Mouse (Mus musculus) erythroblast, embryonic 14.5 days (primary cell): ENCODE results near the gene Il6st. TPM values are rescaled to one million over a fixed set of nuclear protein-coding genes. Genes with fewer than 3 reads are reported as not detected.

ENCODE experiments used
- H3K27me3 ChIP-seq: 2 replicates; pipeline ENCODE4 v1.6.1; 2012; ENCODE audit warnings: inconsistent platforms; ENCODE audit not compliant: control insufficient read depth
- H3K36me3 ChIP-seq: 2 replicates; pipeline ENCODE4 v1.6.1; 2012; ENCODE audit warnings: mild to moderate bottlenecking, inconsistent platforms; ENCODE audit not compliant: control insufficient read depth
- H3K4me1 ChIP-seq: 2 replicates; pipeline ENCODE4 v1.6.1; 2012; ENCODE audit warnings: inconsistent platforms; ENCODE audit not compliant: control insufficient read depth
- H3K4me3 ChIP-seq: replicated peaks from 2 replicates; pipeline ENCODE3; 2012; ENCODE audit warnings: moderate library complexity, mild to moderate bottlenecking, inconsistent platforms
- H3K9me3 ChIP-seq: 2 replicates; pipeline ENCODE4 v1.6.1; 2012; ENCODE audit warnings: low read length, inconsistent platforms, mixed read lengths; ENCODE audit not compliant: control insufficient read depth
- GATA1 ChIP-seq: IDR thresholded peaks from 2 replicates; pipeline ENCODE4 v1.6.1; 2012; ENCODE audit warnings: low read length, inconsistent platforms, mixed read lengths
- TAL1 ChIP-seq: IDR thresholded peaks from 3 replicates; pipeline ENCODE4 v1.6.1; 2012; ENCODE audit warnings: low read length, inconsistent platforms, mixed read lengths
- polyA plus RNA-seq: library from polyadenylated mRNA; stranded (reverse); fragments of >175 nt; gene quantifications from 2 replicates; pipeline ENCODE4 v1.2.3, GENCODE M21; 2012

The Il6st gene
- 0.01 TPM in 1 of 2 replicates, not detected in the other for polyA plus RNA-seq

DNA sequence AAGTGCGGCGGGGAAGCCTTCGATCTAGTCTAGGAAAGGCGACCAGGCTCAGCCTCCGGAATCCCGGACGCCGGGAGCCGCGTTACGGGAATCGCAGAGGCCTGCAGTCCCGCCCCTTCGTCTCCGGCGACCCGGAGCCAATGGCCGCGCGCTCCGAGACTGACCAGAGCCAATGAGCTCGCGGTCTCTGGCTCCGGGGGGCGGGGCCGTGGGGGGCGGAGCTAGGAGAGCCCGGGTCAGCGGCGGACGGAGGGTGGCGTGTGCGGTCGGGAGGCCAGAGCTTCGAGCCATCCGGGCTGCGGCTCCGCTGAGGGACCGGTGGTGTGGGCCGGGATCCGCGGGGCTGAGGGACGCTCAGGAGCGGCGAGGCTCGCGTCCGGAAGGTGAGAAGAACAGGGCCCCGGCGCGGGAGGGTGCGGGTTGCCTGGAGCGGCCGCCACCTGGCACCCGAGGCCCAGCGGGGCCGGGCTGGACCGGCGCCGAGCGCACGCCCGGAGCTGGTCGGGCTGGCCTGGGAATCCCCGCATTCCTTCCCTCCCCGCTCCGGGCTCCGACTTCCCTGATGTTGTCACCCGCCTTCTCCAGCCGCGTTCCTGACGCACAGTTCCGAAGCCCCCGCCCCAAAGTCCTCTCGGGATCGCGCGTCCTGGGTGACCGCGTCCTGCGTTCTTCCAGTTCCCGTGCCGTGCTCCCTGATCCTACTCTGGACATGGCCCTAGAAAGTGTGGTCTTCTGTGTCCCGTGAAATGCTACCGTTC lies at the start of gene Il6st:
TSS of gene Il6st (plus strand) at position 203 of the 758 bp plus-strand sequence.
- no peaks in the 10 kb centered on the region for H3K36me3 ChIP-seq
- TF ChIP-seq TAL1 (no peak), GATA1 (no peak)
- H3K27me3 ChIP-seq, result peaks cover 51% of the 10 kb centered on the region
- H3K4me1 ChIP-seq, result peaks cover 15% of the 10 kb centered on the region
- peak within 1 kb of the TSS; percentile 67 for H3K4me3 ChIP-seq
- H3K9me3 ChIP-seq, result no peaks in the 10 kb centered on the region

DNA sequence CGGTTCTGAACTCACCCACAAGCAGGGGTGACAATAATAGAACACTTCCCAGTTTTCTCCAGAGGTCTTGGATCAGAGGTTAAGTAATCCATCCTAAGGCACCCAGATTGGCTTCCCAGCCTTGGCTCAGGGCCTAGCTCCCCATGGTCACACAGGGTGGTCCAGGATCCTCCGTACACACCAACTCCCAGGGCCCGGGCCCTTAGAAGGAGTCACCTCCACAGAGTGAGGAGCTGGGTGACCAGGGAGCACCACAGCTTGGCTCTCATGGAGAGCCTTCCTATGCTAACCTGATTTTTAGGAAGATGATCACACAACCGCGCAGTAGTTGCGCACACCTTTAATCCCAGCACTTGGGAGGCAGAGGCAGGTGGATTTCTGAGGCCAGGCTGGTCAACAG lies 48.0 kb upstream of the Il6st start:
- no peaks in the 10 kb centered on the region for H3K36me3 ChIP-seq
- H3K9me3 ChIP-seq, result no peaks in the 10 kb centered on the region; the same call in 1 of the 2 replicates
- no peaks in the 10 kb centered on the region for H3K27me3 ChIP-seq
- H3K4me3 ChIP-seq, result no peak overlapping the region
- TF ChIP-seq TAL1 (no peak), GATA1 (no peak)
- peaks cover 18% of the 10 kb centered on the region for H3K4me1 ChIP-seq

DNA sequence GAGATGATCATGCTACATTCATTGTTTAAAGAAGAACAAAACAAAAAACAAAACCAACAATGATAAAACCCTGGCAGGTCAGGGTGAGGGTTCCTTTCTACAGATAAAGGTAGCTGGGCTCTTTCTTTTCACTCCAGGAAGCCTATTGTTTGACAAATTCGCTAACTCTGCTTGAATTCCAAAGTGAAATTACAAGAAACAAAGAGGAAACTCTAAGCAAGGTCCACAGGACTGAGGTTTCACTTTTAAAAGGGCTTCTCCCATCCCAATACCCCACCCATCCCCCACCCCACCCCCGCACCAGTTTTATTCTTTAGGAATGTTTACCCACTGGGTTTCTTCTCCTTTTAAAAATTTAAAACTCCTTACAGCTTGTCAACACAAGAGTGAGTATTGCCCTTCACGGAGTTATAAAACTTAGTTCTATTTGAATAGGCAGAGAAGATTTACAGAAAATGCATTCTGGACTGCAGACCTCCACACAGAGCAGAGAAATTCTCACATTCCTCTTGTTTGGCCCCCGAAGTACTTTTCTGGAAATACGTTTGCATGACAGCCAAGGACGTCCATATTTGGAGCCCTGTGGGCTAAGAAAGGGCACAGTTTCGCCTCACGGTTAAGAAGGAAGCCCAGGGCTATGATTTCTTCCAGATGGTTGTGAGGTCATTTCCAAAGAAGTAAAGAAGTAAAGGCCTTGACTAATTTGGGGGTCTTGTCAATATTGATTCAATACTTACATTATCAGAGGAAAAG lies 47.3 kb upstream of the Il6st start:
- no peaks in the 10 kb centered on the region for H3K36me3 ChIP-seq
- no peaks in the 10 kb centered on the region for H3K27me3 ChIP-seq
- no peak for TF ChIP-seq TAL1
- TF ChIP-seq GATA1, result no peak
- H3K4me3 ChIP-seq, result no peak overlapping the region
- H3K9me3 ChIP-seq, result no peaks in the 10 kb centered on the region; the same call in 1 of the 2 replicates
- peaks cover 18% of the 10 kb centered on the region for H3K4me1 ChIP-seq

DNA sequence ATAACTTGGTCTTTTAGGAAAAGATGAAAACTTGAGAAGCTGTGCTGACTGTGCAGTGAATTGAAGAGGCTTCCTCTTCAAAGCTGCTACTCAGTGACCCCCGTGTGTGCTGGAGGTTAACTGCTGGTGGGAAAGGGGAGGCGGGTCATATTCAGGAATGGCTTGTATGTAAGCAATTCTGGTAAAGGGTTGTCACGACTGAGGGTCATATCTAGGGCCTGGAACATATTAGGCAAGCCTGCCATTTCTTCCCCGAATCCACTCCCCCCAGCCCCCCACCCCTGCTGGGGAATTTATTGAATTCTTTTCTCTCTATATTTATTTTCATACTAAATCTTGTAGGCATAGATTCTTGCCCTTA lies 46.7 kb upstream of the Il6st start:
- H3K27me3 ChIP-seq, result no peaks in the 10 kb centered on the region
- peaks cover 18% of the 10 kb centered on the region for H3K4me1 ChIP-seq
- TF ChIP-seq TAL1, result no peak
- no peaks in the 10 kb centered on the region; the same call in 1 of the 2 replicates for H3K9me3 ChIP-seq
- no peaks in the 10 kb centered on the region for H3K36me3 ChIP-seq
- no peak overlapping the region for H3K4me3 ChIP-seq

DNA sequence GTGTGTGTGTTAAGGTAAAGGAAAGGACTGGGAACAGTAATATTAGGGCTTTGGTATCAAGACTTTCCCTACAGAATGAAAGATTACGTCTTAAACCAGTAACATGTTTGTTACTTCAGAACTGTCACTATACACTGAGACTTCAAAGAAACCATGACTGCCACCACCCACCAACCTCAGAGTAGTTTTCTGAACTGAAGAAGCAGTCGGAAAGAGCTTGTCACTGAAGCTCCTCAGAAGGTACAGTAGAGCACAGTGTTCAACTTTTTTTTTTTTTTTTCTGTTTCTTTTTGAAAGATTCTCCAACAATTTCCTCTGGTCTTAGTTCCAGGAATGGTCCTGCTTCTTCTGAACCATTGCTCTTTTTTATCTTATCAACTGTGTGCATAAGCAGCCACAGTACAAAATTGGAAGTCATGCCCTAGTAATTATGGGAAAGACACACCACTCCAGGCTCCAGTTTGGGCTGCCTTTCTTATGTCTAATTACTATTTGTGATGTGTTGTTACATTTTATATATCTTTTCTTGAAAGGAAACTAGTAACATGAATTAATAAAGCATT lies 45.9 kb upstream of the Il6st start:
- TF ChIP-seq GATA1 (no peak), TAL1 (no peak)
- Histone ChIP-seq H3K4me3 (no peak overlapping the region), H3K27me3 (no peaks in the 10 kb centered on the region), H3K4me1 (peaks cover 18% of the 10 kb centered on the region), H3K9me3 (no peaks in the 10 kb centered on the region; the same call in 1 of the 2 replicates), H3K36me3 (no peaks in the 10 kb centered on the region)

DNA sequence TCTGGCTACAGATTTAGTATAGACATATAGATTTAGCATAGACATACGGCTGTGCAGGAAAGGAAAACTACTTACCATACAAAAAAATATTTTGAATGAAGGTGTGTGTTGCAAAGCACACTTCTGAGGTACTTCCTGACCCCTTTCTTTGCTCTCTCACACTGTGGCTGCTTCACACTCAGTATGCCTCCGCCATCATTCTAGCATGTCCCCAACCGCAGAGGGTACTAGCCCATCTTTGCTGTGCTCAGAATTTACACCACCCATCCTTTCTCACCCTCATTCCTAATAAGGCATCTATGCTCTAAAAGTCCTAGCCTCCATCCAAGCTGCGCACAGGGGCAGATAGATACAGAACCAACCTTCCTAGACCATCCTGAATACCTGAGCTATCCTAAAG lies 45.3 kb upstream of the Il6st start:
- no peak for TF ChIP-seq TAL1
- TF ChIP-seq GATA1, result no peak
- no peak overlapping the region for H3K4me3 ChIP-seq
- H3K36me3 ChIP-seq, result no peaks in the 10 kb centered on the region
- no peaks in the 10 kb centered on the region; the same call in 1 of the 2 replicates for H3K9me3 ChIP-seq
- peaks cover 18% of the 10 kb centered on the region for H3K4me1 ChIP-seq
- H3K27me3 ChIP-seq, result no peaks in the 10 kb centered on the region

DNA sequence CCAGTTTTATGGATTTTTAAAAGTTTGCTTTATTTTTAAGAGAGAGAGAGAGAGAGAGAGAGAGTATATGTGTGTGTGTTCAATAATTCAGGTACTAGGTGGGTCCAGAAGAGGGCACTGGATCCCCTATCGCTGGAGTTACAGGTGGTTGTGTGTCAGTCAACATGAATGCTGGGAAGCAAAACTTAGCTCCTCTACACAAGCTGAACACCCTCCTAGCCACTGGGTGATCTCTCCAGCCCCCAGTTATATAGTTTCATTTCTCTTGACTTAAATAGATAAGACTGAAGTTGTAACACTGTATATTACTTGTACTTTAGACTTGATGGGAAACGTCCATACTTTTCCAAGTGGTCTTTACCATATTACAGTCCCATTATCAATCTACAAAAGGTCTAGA lies 39.7 kb upstream of the Il6st start:
- Histone ChIP-seq H3K27me3 (no peaks in the 10 kb centered on the region), H3K9me3 (no peaks in the 10 kb centered on the region), H3K4me3 (no peak overlapping the region), H3K4me1 (no peaks in the 10 kb centered on the region; the same call in none of the 2 replicates), H3K36me3 (no peaks in the 10 kb centered on the region)
- TF ChIP-seq GATA1 (no peak), TAL1 (no peak)

DNA sequence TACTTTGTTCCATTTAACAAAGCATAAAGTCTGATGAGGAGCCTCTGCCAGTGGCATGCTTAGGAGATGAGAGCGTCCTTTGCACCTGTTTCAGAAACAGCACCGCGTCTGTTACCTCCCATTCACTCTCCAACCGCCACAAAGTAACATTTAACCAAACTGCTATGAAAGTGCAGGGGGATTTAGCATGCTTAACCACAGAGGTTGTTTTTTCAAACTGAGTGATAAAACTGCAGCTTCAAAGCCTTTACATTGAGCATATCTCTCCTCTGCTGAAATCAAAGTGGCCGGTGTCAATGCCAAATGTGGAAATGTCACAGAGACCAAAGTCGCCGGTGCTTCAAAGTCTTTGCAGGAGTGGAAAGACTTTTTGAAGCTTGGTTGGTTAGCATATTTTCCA lies 39.2 kb upstream of the Il6st start:
- H3K4me3 ChIP-seq, result no peak overlapping the region
- no peaks in the 10 kb centered on the region for H3K27me3 ChIP-seq
- H3K36me3 ChIP-seq, result no peaks in the 10 kb centered on the region
- no peaks in the 10 kb centered on the region for H3K9me3 ChIP-seq
- no peak for TF ChIP-seq GATA1
- no peak for TF ChIP-seq TAL1
- H3K4me1 ChIP-seq, result no peaks in the 10 kb centered on the region; the same call in none of the 2 replicates

DNA sequence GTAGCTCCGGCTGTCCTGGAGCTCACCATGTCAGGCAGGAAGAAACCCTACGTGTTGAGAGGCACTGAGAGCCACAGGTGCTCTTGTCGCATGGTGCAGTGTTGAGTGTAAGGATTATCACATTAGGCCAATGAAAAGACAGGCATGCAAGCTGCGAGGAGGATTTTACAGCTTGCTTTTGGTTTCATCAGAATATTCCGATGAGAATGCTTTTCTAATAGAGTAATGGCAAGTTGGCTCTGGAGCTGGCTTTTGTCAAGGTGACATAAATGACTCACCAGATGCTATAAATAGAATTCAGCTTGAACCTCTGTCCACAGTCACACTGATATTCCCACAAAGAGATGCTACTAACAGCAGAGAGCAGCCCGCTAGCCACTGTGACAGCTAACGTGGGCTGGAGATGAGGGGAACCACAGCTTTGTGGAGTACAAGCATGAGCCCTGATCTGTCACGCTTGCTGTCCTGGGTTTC lies 38.7 kb upstream of the Il6st start:
- H3K9me3 ChIP-seq, result no peaks in the 10 kb centered on the region
- TF ChIP-seq TAL1, result no peak
- no peaks in the 10 kb centered on the region; the same call in none of the 2 replicates for H3K4me1 ChIP-seq
- no peaks in the 10 kb centered on the region for H3K27me3 ChIP-seq
- no peak overlapping the region for H3K4me3 ChIP-seq
- H3K36me3 ChIP-seq, result no peaks in the 10 kb centered on the region
